Mouse (Mus musculus): ENCODE measurements at regions not wholly inside any gene's neighbourhood (a gene's known extent, or its start where the extent isn't known, plus 50 kb on each side); places are given as distances from the start of the nearest gene placed in this dataset.

DNA sequence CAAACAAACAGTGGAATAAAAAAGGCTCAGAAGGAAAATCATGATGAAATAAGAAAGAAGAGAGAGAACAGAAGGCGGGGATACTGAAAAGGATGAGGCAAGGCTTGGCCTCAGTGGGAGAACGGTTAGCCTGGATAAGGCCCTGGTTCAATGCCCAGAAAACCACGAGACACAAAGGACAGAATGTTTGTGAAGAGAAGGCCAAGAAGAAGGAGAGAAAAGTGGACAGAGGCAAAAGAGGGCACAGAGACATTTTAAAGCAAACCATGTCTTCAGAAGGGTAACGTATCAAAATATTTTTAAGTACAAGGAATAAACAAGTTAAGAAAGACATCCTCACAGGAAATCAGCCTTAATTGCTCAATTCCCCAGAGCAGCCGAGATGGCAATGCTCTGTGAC is 78.6 kb downstream of the Cdca7 start:
- TF ChIP-seq EP300 (IDR thresholded peaks at IDR 0.05; ENCODE audit: insufficient read depth, low read depth, low read length) (no peak), CTCF (IDR thresholded peaks at IDR 0.05; ENCODE audit: low read depth, low read length) (no peak)
